Mouse (Mus musculus) CH12.LX (cell line): ENCODE data around the gene Galc.

ENCODE experiments used
- CHD2 ChIP-seq: IDR thresholded peaks from 2 replicates; pipeline ENCODE4 v1.6.1; 2011; ENCODE audit warnings: low read length, improper control_type of control experiment
- ELF1 ChIP-seq: IDR thresholded peaks from 2 replicates; pipeline ENCODE4 v1.6.1; 2014; ENCODE audit warnings: low read depth, mild to moderate bottlenecking, inconsistent platforms, low read length, improper control_type of control experiment
- EP300 ChIP-seq: IDR thresholded peaks from 2 replicates; pipeline ENCODE4 v1.6.1; 2011; ENCODE audit warnings: low read length, improper control_type of control experiment
- MEF2A ChIP-seq: IDR thresholded peaks from 2 replicates; pipeline ENCODE4 v1.6.1; 2014; ENCODE audit warnings: low read depth, mild to moderate bottlenecking, inconsistent platforms, low read length, improper control_type of control experiment, borderline replicate concordance
- MYC ChIP-seq: IDR thresholded peaks from 2 replicates; pipeline ENCODE4 v1.6.1; 2011; ENCODE audit warnings: low read depth, mild to moderate bottlenecking, improper control_type of control experiment, low read length
- NRF1 ChIP-seq: IDR thresholded peaks from 2 replicates; pipeline ENCODE4 v1.6.1; 2014; ENCODE audit warnings: low read depth, mild to moderate bottlenecking, inconsistent platforms, low read length, improper control_type of control experiment, moderate library complexity
- SMC3 ChIP-seq: IDR thresholded peaks from 2 replicates; pipeline ENCODE4 v1.6.1; 2011; ENCODE audit warnings: low read depth, low read length, improper control_type of control experiment
- UBTF ChIP-seq: IDR thresholded peaks from 2 replicates; pipeline ENCODE4 v1.6.1; 2012; ENCODE audit warnings: low read depth, mild to moderate bottlenecking, inconsistent platforms, low read length, improper control_type of control experiment, moderate library complexity

- TF ChIP-seq CHD2 (no peak), NRF1 (no peak), SMC3 (no peak), UBTF (no peak), MYC (peak; percentile 78), ELF1 (peak; percentile 66), EP300 (no peak; the same call in none of the 2 replicates), MEF2A (no peak)
Measured at GRCm38 (mm10) chr12:98268441-98269369, 9.4 kb upstream of the Galc start, which contains the start of gene Gpr65.
